Mouse (Mus musculus) spleen, adult 2 months (tissue): ENCODE data around the gene U2af1. TPM values are rescaled to one million over a fixed set of nuclear protein-coding genes. Genes with fewer than 3 reads are reported as not detected.
A peak's percentile ranks its signal among the peaks of the same experiment; 100 is the strongest.

ENCODE experiments used
- DNase-seq, 2 experiments: peaks; one replicate each; pipeline versions ENCODE4 v3.0.0 to v3.0.0-alpha.2; 2012 to 2021; ENCODE audit warnings: low spot score in 2 of 2, low read depth in 1 of 2
- H3K27ac ChIP-seq: fragments of 200-500 bp; 2 replicates; pipeline ENCODE4 v1.5.1; 2012; ENCODE audit warnings: low read length, inconsistent platforms; ENCODE audit not compliant: insufficient read depth
- H3K27me3 ChIP-seq: fragments of 200-500 bp; 2 replicates; pipeline ENCODE4 v1.6.1; 2012; ENCODE audit warnings: mild to moderate bottlenecking, moderate library complexity, low read length, inconsistent platforms; ENCODE audit not compliant: control insufficient read depth, insufficient read depth
- H3K36me3 ChIP-seq: fragments of 200-500 bp; 2 replicates; pipeline ENCODE4 v1.6.1; 2012; ENCODE audit warnings: mild to moderate bottlenecking, low read length, inconsistent platforms; ENCODE audit not compliant: control insufficient read depth, insufficient read depth
- H3K4me1 ChIP-seq: fragments of 200-500 bp; 2 replicates; pipeline ENCODE4 v1.6.1; 2011; ENCODE audit warnings: inconsistent platforms; ENCODE audit not compliant: control insufficient read depth, insufficient read depth, insufficient read length
- H3K4me3 ChIP-seq: fragments of 200-500 bp; 2 replicates; pipeline ENCODE4 v1.5.1; 2011; ENCODE audit warnings: mild to moderate bottlenecking, inconsistent platforms; ENCODE audit not compliant: insufficient read depth, insufficient read length; ENCODE audit errors: extremely low read depth
- CTCF ChIP-seq: fragments of 200-500 bp; IDR thresholded peaks from 2 replicates; pipeline ENCODE4 v1.5.1; 2011; ENCODE audit warnings: mild to moderate bottlenecking, inconsistent platforms; ENCODE audit not compliant: insufficient read depth, insufficient read length, insufficient replicate concordance; ENCODE audit errors: extremely low read depth
- POLR2A ChIP-seq: fragments of 200-500 bp; IDR thresholded peaks from 2 replicates; pipeline ENCODE4 v1.6.1; 2011; ENCODE audit warnings: low read depth, low read length, inconsistent platforms
- WGBS: fragments of 180-500 bp; shearing (Covaris S2); methylation state at CpG from one replicate; pipeline ENCODE4 v1.1.7; 2018; 5-methylcytosine and 5-hydroxymethylcytosine counted together
- polyA plus RNA-seq: library from polyadenylated mRNA; depleted of rRNA; stranded (reverse); fragments of >200 nt; gene quantifications from 2 replicates; pipeline ENCODE4 v1.2.3, GENCODE M21; 2012

U2af1 gene
- polyA plus RNA-seq, 1 experiment, result 36.2 TPM

DNA sequence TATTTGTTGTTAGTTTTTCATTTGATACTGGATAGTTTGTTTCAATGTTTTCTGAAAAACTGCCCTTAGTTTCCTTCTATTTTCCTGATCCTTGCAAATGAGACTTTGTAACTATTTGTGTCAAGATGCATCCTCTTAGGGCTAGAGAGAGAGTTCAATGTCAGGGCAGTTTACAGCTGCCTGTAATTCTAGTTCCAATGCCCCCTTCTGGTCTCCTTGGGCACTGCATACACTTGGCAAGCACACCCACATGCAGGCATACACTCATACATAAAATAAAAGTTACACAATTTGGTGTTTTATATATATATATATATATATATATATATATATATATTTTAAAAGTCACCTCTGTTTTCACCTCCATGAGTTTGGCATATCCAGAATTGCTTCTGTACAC is 4.2 kb upstream of the U2af1 start:
- TF ChIP-seq CTCF (no peak), POLR2A (no peak)
- no peaks in the 10 kb centered on the region for H3K27me3 ChIP-seq
- H3K27ac ChIP-seq, result no peak overlapping the region
- no peaks in the 10 kb centered on the region for H3K36me3 ChIP-seq
- no peaks in the 10 kb centered on the region; the same call in 1 of the 2 replicates for H3K4me1 ChIP-seq
- no peak overlapping the region for H3K4me3 ChIP-seq
- DNase-seq, result no peak

DNA sequence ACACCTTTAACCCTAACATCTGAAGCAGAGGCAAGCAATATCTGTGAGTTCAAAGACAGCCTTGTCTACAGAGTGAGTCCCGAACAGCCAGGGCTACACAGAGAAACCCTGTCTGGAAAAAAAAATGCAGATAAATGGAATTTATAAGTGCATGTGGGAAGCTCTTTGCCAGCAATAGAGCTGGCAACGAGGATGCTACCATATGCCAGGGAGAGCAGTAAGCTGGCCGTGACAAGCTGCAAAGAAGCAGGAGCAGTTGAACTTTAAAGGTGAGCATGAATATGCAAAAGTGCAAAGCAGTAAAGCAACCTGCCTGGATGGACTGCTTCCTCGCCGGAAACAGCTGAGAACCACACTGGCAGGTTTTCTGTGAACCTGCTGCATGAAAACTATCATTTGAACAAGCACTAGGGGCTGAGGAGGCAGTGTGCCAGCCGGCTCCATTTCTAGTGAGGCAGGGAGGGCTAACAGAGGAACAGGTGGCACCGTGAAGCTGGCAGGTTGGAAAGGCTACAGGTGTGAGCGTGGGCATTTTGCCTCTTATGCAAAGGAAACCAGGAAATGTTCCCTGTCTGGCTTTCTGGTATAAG is 2.1 kb upstream of the U2af1 start:
- H3K4me3 ChIP-seq, result no peak overlapping the region
- 83% methylated on average over 8 of the region's 8 CpGs for WGBS
- no peak for DNase-seq

DNA sequence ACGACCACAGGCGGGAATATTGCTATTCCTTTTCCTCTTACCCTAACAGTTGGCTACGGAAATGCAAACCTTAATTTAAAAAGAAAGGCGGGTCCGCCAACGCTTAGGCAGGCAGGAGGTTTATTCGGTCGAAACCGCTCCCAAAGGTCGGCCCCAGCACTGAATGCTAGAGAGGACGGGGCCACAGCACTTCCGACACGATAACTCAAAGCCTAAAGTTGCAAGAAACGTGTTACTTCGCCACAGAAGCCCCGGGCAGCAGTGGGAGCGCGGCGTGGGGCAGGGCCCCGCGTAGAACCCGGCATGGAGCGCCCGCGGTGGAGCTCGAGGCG is 590 bp downstream of the U2af1 start:
- peak in 1 of 2 experiments; percentile 6 for DNase-seq
- WGBS, result under 1% methylated on average over 27 of the region's 27 CpGs
- Histone ChIP-seq H3K4me3 (peak overlapping the region; percentile 88), H3K4me1 (peaks cover 5% of the 10 kb centered on the region; the same call in 1 of the 2 replicates), H3K27ac (peak overlapping the region; percentile 84), H3K36me3 (peaks cover 16% of the 10 kb centered on the region), H3K27me3 (no peaks in the 10 kb centered on the region)
- no peak for TF ChIP-seq POLR2A
- TF ChIP-seq CTCF, result no peak

More for the DNA sequence above, 2.1 kb upstream of the U2af1 start:
- H3K27ac ChIP-seq, result no peak overlapping the region
- TF ChIP-seq CTCF (no peak), POLR2A (no peak)
- no peaks in the 10 kb centered on the region for H3K27me3 ChIP-seq
- 0 out of 2 replicates have a peak, but pooled peaks cover under 1% of the 10 kb centered on the region for H3K36me3 ChIP-seq
- peaks cover 5% of the 10 kb centered on the region; the same call in 1 of the 2 replicates for H3K4me1 ChIP-seq

DNA sequence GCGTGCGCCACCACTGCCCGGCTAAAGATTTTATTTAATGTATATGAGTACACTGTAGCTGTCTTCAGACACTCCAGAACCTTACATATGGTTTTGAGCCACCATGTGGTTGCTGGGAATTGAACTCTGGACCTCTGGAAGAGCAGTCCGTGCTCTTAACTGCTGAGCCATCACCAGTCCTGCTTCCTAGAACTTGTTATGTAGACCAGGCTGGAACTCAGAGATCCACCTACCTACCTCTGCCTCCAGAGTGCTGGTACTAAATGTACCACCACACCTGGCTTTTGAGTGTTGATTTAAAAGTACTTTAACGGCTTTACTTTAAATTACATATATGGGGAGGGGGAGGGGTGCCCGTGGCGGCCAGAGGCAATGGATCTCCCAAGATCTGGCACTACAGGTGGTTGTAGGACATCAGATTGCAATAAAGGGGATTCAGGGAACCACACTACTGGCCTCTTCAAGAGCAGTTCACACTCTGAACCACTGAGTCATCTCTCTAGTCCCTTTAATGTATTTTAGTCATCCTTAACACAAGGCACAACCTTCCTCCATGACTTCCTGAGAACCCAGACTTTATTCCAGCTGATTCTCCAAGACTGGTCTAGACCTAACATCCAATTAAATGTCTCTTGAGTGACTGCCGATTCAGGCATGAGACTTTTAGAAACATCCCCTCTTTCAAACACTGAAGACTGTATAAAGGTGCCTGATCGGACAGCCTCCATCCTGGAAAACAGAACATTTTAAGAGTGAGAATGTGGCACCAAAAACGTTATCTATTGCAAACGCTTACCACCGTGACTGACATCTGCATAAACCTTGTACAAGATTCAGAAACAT is 1.3 kb downstream of the U2af1 start:
- DNase-seq, result no peak
- TF ChIP-seq CTCF (no peak), POLR2A (no peak)
- peaks cover 5% of the 10 kb centered on the region; the same call in 1 of the 2 replicates for H3K4me1 ChIP-seq
- WGBS, result 45% methylated on average over 12 of the region's 12 CpGs
- no peak overlapping the region for H3K27ac ChIP-seq
- peaks cover 20% of the 10 kb centered on the region for H3K36me3 ChIP-seq
- no peaks in the 10 kb centered on the region for H3K27me3 ChIP-seq
- H3K4me3 ChIP-seq, result peak overlapping the region; percentile 88

DNA sequence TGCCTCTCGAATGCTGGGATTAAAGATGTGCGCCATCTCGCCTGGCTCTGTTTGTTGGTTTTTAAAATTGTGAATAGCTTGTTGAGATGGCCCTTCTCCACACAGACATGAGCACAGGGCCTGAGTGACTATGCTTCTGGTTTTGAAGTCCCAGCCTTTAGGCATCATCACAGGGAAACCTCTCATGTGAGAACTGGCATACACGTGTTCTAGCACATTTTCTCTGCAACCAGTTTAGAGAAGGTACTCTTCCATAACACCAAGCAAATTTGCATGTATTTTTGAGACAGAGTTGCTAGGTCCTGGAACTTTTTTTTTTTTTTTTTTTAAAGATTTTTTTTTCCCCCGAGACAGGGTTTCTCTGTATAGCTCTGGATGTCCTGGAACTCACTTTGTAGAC is 2.0 kb downstream of the U2af1 start:
- H3K4me3 ChIP-seq, result no peak overlapping the region
- WGBS, result 75% methylated on average over 5 of the region's 5 CpGs
- H3K27me3 ChIP-seq, result no peaks in the 10 kb centered on the region
- TF ChIP-seq POLR2A, result no peak
- TF ChIP-seq CTCF, result no peak
- H3K4me1 ChIP-seq, result peaks cover 5% of the 10 kb centered on the region; the same call in 1 of the 2 replicates
- H3K27ac ChIP-seq, result no peak overlapping the region
- peaks cover 27% of the 10 kb centered on the region for H3K36me3 ChIP-seq
- DNase-seq, result no peak

DNA sequence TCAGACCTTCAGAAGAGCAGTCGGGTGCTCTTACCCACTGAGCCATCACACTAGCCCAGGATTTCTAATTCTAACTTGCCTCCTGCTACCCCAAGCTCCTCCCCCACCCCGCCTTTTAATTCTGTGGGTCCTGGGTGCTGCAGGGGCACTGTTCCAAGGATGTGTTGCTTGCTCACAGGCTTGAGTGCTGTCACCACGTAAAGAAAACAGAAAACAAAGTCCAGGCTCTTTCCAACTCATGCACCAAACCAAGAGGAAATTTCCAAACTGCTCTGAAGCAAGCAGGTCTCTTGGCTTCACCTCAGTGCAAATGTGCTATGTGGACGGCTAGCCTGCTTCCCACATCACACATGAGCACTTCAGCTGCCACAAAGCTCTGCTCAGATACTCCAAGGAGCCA is 3.3 kb downstream of the U2af1 start:
- no peak overlapping the region for H3K4me3 ChIP-seq
- H3K27me3 ChIP-seq, result no peaks in the 10 kb centered on the region
- no peak for DNase-seq
- WGBS, result 75% methylated on average over 4 of the region's 4 CpGs
- no peak for TF ChIP-seq POLR2A
- TF ChIP-seq CTCF, result no peak
- H3K4me1 ChIP-seq, result peaks cover 5% of the 10 kb centered on the region; the same call in 1 of the 2 replicates
- H3K27ac ChIP-seq, result no peak overlapping the region
- peaks cover 37% of the 10 kb centered on the region for H3K36me3 ChIP-seq
